Mouse (Mus musculus): Measurements from ENCODE around the gene Cbfa2t2. TPM values are rescaled to one million over a fixed set of nuclear protein-coding genes. Genes with fewer than 3 reads are reported as not detected.

Cbfa2t2 gene
- polyA plus RNA-seq, 1 experiment = 47.6 TPM

GRCm38 (mm10) chr2:154583906-154584872, 147.9 kb downstream of the Cbfa2t2 start:
- no peak for TF ChIP-seq POLR2A (IDR thresholded peaks at IDR 0.05; ENCODE audit: low read depth, low read length)
- TF ChIP-seq CTCF (IDR thresholded peaks at IDR 0.05; ENCODE audit: borderline replicate concordance, insufficient read depth, low read length) = no peak
- H3K27ac ChIP-seq (ENCODE audit: insufficient read depth, low read length) = no peak overlapping the region
- no peak overlapping the region for H3K4me3 ChIP-seq (ENCODE audit: insufficient read depth, low read length)
- H3K4me1 ChIP-seq (ENCODE audit: control insufficient read depth, insufficient read depth, low read length) = no peaks in the 10 kb centered on the region

DNA sequence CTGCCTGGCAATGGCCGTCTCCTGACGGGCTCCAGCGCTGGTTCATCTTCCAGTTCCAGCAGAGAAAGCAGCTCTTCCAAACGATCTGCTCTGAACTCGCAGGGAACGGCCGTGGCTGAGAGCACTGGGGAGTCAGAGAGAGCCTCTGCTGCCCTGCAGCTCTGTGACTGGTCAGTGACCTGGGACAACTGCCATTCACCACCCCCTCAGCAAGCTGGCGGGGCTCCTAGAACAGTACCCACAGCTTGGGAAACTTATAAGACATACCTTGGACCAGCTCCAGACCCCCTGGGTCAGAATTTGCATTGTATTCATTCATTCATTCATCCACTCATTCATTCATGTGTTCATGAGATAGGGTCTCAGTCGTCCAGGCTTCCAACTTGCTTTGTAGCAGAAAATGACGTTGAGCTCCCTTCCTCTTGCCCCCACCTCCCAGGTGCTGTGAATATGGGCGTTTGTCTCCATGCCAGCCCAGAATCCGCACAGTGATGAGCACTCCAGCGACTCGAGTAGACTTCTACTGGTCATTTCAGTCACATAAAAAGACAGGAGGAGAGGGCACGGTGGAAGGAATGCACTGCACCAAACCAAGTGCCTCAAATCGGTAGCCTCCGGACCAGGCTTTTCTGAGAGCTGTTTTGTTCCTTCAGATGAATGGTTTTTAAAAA, 148.8 kb downstream of the Cbfa2t2 start:
- Histone ChIP-seq H3K4me1 (ENCODE audit: control insufficient read depth, insufficient read depth, low read length) (no peaks in the 10 kb centered on the region), H3K27ac (ENCODE audit: insufficient read depth, low read length) (no peak overlapping the region), H3K4me3 (ENCODE audit: insufficient read depth, low read length) (no peak overlapping the region)
- TF ChIP-seq POLR2A (IDR thresholded peaks at IDR 0.05; ENCODE audit: low read depth, low read length) (no peak), CTCF (IDR thresholded peaks at IDR 0.05; ENCODE audit: borderline replicate concordance, insufficient read depth, low read length) (no peak)

GRCm38 (mm10) chr2:154586405-154586804, 150.1 kb downstream of the Cbfa2t2 start:
- Histone ChIP-seq H3K4me1 (ENCODE audit: control insufficient read depth, insufficient read depth, low read length) (no peaks in the 10 kb centered on the region), H3K27ac (ENCODE audit: insufficient read depth, low read length) (no peak overlapping the region), H3K4me3 (ENCODE audit: insufficient read depth, low read length) (no peak overlapping the region)
- TF ChIP-seq CTCF (IDR thresholded peaks at IDR 0.05; ENCODE audit: borderline replicate concordance, insufficient read depth, low read length) (peak; percentile 50; the same call in 1 of the 2 replicates), POLR2A (IDR thresholded peaks at IDR 0.05; ENCODE audit: low read depth, low read length) (no peak)

Other genes with a start within 250 kb of the Cbfa2t2 start
- not detected in 2 replicates for gene Bpifb1, start 245.7 kb upstream of the Cbfa2t2 start, polyA plus RNA-seq (2011; ENCODE audit: insufficient read length, low read depth, missing spikeins)
- not detected in 2 replicates for gene Bpifb5, start 212.7 kb upstream of the Cbfa2t2 start, polyA plus RNA-seq (2011; ENCODE audit: insufficient read length, low read depth, missing spikeins)
- gene Bpifb9a, start 178.6 kb upstream of the Cbfa2t2 start, polyA plus RNA-seq (2011; ENCODE audit: insufficient read length, low read depth, missing spikeins) = not detected in 2 replicates
- not detected in 2 replicates for gene Bpifb9b, start 129.3 kb upstream of the Cbfa2t2 start, polyA plus RNA-seq (2011; ENCODE audit: insufficient read length, low read depth, missing spikeins)
- 9.3 and 10.0 TPM in 2 replicates for gene Cdk5rap1, start 63.5 kb upstream of the Cbfa2t2 start, polyA plus RNA-seq (2011; ENCODE audit: insufficient read length, low read depth, missing spikeins)
- 17.1 and 18.5 TPM in 2 replicates for gene Snta1, start 28.4 kb upstream of the Cbfa2t2 start, polyA plus RNA-seq (2011; ENCODE audit: insufficient read length, low read depth, missing spikeins)
- gene 1700003F12Rik, start 110.6 kb downstream of the Cbfa2t2 start, polyA plus RNA-seq (2011; ENCODE audit: insufficient read length, low read depth, missing spikeins) = 1.9 TPM in 1 of 2 replicates, not detected in the other
- gene Actl10, start 115.3 kb downstream of the Cbfa2t2 start, polyA plus RNA-seq (2011; ENCODE audit: insufficient read length, low read depth, missing spikeins) = not detected in 2 replicates
- gene Necab3, start 122.4 kb downstream of the Cbfa2t2 start, polyA plus RNA-seq (2011; ENCODE audit: insufficient read length, low read depth, missing spikeins) = 0.85 and 1.5 TPM in 2 replicates
- 21.5 and 24.3 TPM in 2 replicates for gene E2f1, start 133.4 kb downstream of the Cbfa2t2 start, polyA plus RNA-seq (2011; ENCODE audit: insufficient read length, low read depth, missing spikeins)
- 11.8 and 13.2 TPM in 2 replicates for gene Pxmp4, start 167.2 kb downstream of the Cbfa2t2 start, polyA plus RNA-seq (2011; ENCODE audit: insufficient read length, low read depth, missing spikeins)
- 1.8 and 1.9 TPM in 2 replicates for gene Zfp341, start 176.8 kb downstream of the Cbfa2t2 start, polyA plus RNA-seq (2011; ENCODE audit: insufficient read length, low read depth, missing spikeins)
- gene 4930519P11Rik, start 177.0 kb downstream of the Cbfa2t2 start, polyA plus RNA-seq (2011; ENCODE audit: insufficient read length, low read depth, missing spikeins) = not detected in 2 replicates
- 150 and 153 TPM in 2 replicates for gene Chmp4b, start 215.2 kb downstream of the Cbfa2t2 start, polyA plus RNA-seq (2011; ENCODE audit: insufficient read length, low read depth, missing spikeins)